Mouse (Mus musculus) midbrain, embryonic 16.5 days (tissue): ENCODE data around the gene Itgb3. TPM values are rescaled to one million over a fixed set of nuclear protein-coding genes. Genes with fewer than 3 reads are reported as not detected.

Experiments used
- ATAC-seq: fragments of 200-750 bp; cut with Nextera tagmentation; 2 replicates; pipeline ENCODE4 v1.8.0; 2017; ENCODE audit warnings: moderate TSS enrichment
- H3K27ac ChIP-seq: fragments of 300-500 bp; sonication (generic); 2 replicates; pipeline ENCODE4 v1.5.1; 2014; ENCODE audit warnings: mild to moderate bottlenecking, low read length, mixed read lengths
- H3K27me3 ChIP-seq: fragments of 300-500 bp; sonication (generic); 2 replicates; pipeline ENCODE4 v1.6.1; 2014; ENCODE audit warnings: low read depth, low read length, mixed read lengths; ENCODE audit not compliant: control insufficient read depth, insufficient read depth
- H3K36me3 ChIP-seq: fragments of 300-500 bp; sonication (generic); 2 replicates; pipeline ENCODE4 v1.6.1; 2014; ENCODE audit warnings: mild to moderate bottlenecking, low read length, moderate library complexity, mixed read lengths; ENCODE audit not compliant: control insufficient read depth, insufficient read depth
- H3K4me1 ChIP-seq: fragments of 300-500 bp; sonication (generic); 2 replicates; pipeline ENCODE4 v1.6.1; 2014; ENCODE audit warnings: mild to moderate bottlenecking, low read length, mixed read lengths; ENCODE audit not compliant: control insufficient read depth, insufficient read depth
- H3K4me2 ChIP-seq: fragments of 300-500 bp; sonication (generic); 2 replicates; pipeline ENCODE4 v1.6.1; 2014; ENCODE audit warnings: mild to moderate bottlenecking, low read length, mixed read lengths
- H3K4me3 ChIP-seq: fragments of 300-500 bp; sonication (generic); 2 replicates; pipeline ENCODE4 v1.5.1; 2014; ENCODE audit warnings: low read depth, mild to moderate bottlenecking, low read length, moderate library complexity, mixed read lengths
- H3K9ac ChIP-seq: fragments of 300-500 bp; sonication (generic); 2 replicates; pipeline ENCODE4 v1.6.1; 2014; ENCODE audit warnings: low read depth, low read length, mixed read lengths
- H3K9me3 ChIP-seq: fragments of 300-500 bp; sonication (generic); replicated peaks from 2 replicates; pipeline ENCODE4 v1.6.1; 2014; ENCODE audit warnings: mild to moderate bottlenecking, low read length, mixed read lengths; ENCODE audit not compliant: control insufficient read depth, poor library complexity, severe bottlenecking
- WGBS: fragments of 180-500 bp; shearing (Covaris S2); extraction: QIAGEN DNeasy Blood & Tissue Kit; methylation state at CpG from one replicate; pipeline ENCODE4 v1.1.7; 2014; 5-methylcytosine and 5-hydroxymethylcytosine counted together
- polyA plus RNA-seq: library from polyadenylated mRNA; unstranded; fragments of >200 nt; fragmentation: Nextera tagmentation; extraction: Ambion mirVana; gene quantifications from 2 replicates; pipeline ENCODE4 v1.2.1, GENCODE M21; 2015

Gene Itgb3
- polyA plus RNA-seq, 1 experiment from 2014 or later: 0.99 TPM

- Histone ChIP-seq H3K27ac (no peak overlapping the region), H3K4me1 (no peaks in the 10 kb centered on the region), H3K4me2 (no peak overlapping the region), H3K4me3 (no peak overlapping the region), H3K36me3 (no peaks in the 10 kb centered on the region), H3K9ac (no peak overlapping the region), H3K27me3 (no peaks in the 10 kb centered on the region), H3K9me3 (no peaks in the 10 kb centered on the region; the same call in 1 of the 2 replicates)
- no peak for ATAC-seq
- WGBS: 4% methylated on average over 8 of the region's 8 CpGs
Measured at GRCm38 (mm10) chr11:104590148-104590547, 17.7 kb upstream of the Itgb3 start.

DNA sequence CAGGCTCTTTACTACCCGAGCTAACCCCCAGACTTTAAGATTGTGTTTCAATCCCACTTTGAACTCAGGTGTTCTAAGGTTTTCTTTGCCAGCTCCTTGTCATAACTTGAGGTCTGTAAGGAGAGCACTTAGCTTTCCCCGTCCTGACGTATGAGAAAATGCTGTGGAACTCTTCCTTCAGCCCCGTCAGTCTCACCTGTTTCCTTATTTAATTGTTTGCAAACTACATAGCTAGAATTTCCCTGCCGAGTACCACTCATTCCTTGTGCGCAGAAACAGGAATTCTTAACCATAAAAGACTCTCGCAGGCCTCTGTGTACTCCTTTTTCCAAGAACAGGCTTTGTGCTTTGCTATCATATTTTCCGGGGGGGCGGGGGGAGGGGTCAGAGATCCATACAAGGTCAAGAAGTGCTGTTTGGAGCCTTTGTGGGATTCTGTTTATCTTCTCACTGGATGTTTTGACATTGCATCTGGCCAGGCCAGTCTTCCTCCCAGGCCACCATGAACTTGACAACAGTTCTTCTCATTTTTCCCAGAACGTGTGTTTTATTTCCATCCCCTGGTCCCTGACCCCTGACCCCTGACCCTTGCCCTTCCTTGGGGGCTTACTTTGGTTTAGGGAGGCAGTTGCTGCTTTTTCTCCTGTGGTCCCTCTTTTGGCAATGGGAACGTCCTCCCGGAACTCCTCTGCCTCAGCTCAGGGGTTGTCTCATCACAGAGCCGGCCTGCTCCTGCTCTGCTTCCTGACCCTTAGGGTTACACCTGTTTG, 15.5 kb upstream of the Itgb3 start:
- Histone ChIP-seq H3K27me3 (no peaks in the 10 kb centered on the region), H3K27ac (no peak overlapping the region), H3K9me3 (no peaks in the 10 kb centered on the region; the same call in 1 of the 2 replicates), H3K4me3 (no peak overlapping the region), H3K4me2 (no peak overlapping the region), H3K9ac (no peak overlapping the region), H3K4me1 (no peaks in the 10 kb centered on the region), H3K36me3 (no peaks in the 10 kb centered on the region)
- WGBS: 76% methylated on average over 13 of the region's 13 CpGs
- ATAC-seq: no peak

DNA sequence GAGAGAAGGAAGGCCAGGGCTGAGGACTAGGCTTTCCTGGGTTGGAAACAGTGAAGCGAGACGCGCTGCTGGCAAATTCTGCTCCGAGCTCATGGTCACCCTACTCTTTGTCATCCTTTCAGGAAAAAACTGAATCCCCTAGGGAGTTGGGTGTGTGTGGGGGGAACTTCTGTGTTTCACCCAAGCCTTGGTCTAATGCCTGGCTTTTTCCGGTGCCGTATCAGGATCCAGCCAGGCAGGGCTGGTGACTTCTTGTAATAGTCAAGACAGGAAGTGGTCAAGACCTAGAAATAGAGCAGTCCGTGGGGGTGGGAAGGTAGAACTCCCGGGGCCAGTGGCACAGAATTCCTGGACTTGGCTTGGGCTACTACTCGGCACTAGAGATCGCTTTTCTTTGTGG, 11.4 kb upstream of the Itgb3 start:
- ATAC-seq: no peak
- Histone ChIP-seq H3K9me3 (no peaks in the 10 kb centered on the region), H3K4me2 (no peak overlapping the region), H3K27ac (no peak overlapping the region), H3K9ac (no peak overlapping the region), H3K4me3 (no peak overlapping the region), H3K4me1 (no peaks in the 10 kb centered on the region), H3K36me3 (no peaks in the 10 kb centered on the region), H3K27me3 (no peaks in the 10 kb centered on the region)
- WGBS: 87% methylated on average over 10 of the region's 10 CpGs

- Histone ChIP-seq H3K4me2 (no peak overlapping the region), H3K27ac (no peak overlapping the region), H3K27me3 (no peaks in the 10 kb centered on the region), H3K9ac (no peak overlapping the region), H3K36me3 (no peaks in the 10 kb centered on the region), H3K9me3 (no peaks in the 10 kb centered on the region), H3K4me1 (no peaks in the 10 kb centered on the region), H3K4me3 (no peak overlapping the region)
- ATAC-seq: no peak
- WGBS: 88% methylated on average over 13 of the region's 13 CpGs
Measured at GRCm38 (mm10) chr11:104599265-104599945, 8.4 kb upstream of the Itgb3 start.

DNA sequence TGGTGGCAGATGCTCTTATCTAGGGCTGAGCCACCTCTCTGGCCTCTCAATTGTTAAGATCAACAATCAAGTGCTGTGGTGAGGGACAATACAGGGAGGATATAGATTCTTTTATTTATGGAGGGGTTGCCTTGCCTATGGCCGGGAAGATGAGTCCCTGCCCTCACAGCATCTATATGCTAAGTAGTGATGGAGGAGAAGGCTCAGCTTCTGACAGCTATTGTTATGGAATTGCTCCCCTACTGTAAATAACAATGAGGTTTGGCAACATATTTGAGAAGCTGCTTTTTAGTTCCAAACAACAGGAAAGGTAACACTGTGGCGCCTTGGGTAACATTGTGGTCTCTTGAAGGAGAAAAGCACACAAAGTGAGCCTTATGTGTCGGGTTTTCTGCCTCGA, 7.1 kb upstream of the Itgb3 start:
- H3K27me3 ChIP-seq: no peaks in the 10 kb centered on the region
- no peaks in the 10 kb centered on the region for H3K9me3 ChIP-seq
- no peaks in the 10 kb centered on the region for H3K4me1 ChIP-seq
- H3K9ac ChIP-seq: no peak overlapping the region
- H3K36me3 ChIP-seq: no peaks in the 10 kb centered on the region
- WGBS: 52% methylated on average over 4 of the region's 4 CpGs
- no peak overlapping the region for H3K4me2 ChIP-seq
- H3K27ac ChIP-seq: no peak overlapping the region
- no peak for ATAC-seq
- no peak overlapping the region for H3K4me3 ChIP-seq

DNA sequence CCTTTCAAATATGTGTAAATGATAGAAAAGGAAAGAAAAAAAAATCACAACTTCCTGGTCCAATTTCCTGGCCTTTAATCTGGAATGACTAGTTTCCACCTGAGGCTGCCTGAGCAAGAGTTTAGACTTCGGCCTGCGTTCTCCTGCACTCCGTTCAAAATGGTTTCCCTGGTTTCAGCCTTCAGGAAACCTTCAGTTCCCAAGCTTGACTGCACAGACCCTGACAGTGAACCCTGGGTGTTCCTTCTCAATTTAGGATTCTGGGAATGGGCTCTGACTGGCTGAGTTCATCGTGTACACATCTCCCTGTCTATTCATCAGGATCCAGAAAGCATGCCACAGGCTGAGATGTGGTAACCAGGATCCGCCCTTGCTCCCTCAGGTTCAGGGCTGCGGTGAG, 3.6 kb upstream of the Itgb3 start:
- H3K9ac ChIP-seq: no peak overlapping the region
- peaks cover 6% of the 10 kb centered on the region for H3K4me1 ChIP-seq
- no peak overlapping the region for H3K4me2 ChIP-seq
- no peaks in the 10 kb centered on the region for H3K36me3 ChIP-seq
- WGBS: 39% methylated on average over 6 of the region's 6 CpGs
- no peak for ATAC-seq
- no peaks in the 10 kb centered on the region for H3K9me3 ChIP-seq
- H3K27me3 ChIP-seq: peaks cover 7% of the 10 kb centered on the region; the same call in 1 of the 2 replicates
- no peak overlapping the region for H3K27ac ChIP-seq
- no peak overlapping the region for H3K4me3 ChIP-seq

GRCm38 (mm10) chr11:104608249-104608920, 585 bp downstream of the Itgb3 start:
- peaks cover 6% of the 10 kb centered on the region for H3K4me1 ChIP-seq
- peak overlapping the region; percentile 95 for H3K4me2 ChIP-seq
- peaks cover 17% of the 10 kb centered on the region for H3K27me3 ChIP-seq
- H3K36me3 ChIP-seq: no peaks in the 10 kb centered on the region
- H3K9me3 ChIP-seq: no peaks in the 10 kb centered on the region
- H3K9ac ChIP-seq: peak overlapping the region; percentile 78
- peak overlapping the region; percentile 62 for H3K4me3 ChIP-seq
- peak; percentile 70 for ATAC-seq
- H3K27ac ChIP-seq: no peak overlapping the region
- 2% methylated on average over 23 of the region's 23 CpGs for WGBS

- ATAC-seq: no peak
- Histone ChIP-seq H3K9me3 (no peaks in the 10 kb centered on the region), H3K4me2 (no peak overlapping the region), H3K4me1 (peaks cover 6% of the 10 kb centered on the region), H3K9ac (no peak overlapping the region), H3K27ac (no peak overlapping the region), H3K36me3 (no peaks in the 10 kb centered on the region), H3K4me3 (no peak overlapping the region), H3K27me3 (peaks cover 17% of the 10 kb centered on the region)
- 72% methylated on average over 6 of the region's 6 CpGs for WGBS
Measured at GRCm38 (mm10) chr11:104609033-104609684, 1.4 kb downstream of the Itgb3 start.
